Mouse (Mus musculus) heart, embryonic 16.5 days (tissue): ENCODE results near the gene Ano1. TPM values are rescaled to one million over a fixed set of nuclear protein-coding genes. Genes with fewer than 3 reads are reported as not detected.

Source experiments
- ATAC-seq: fragments of 200-750 bp; cut with Nextera tagmentation; replicated peaks from 2 replicates; pipeline ENCODE4 v1.8.0; 2017; ENCODE audit warnings: moderate number of reproducible peaks; ENCODE audit not compliant: insufficient read depth, low FRiP score; ENCODE audit errors: extremely low read depth
- H3K27ac ChIP-seq: fragments of 300-500 bp; sonication (generic); 2 replicates; pipeline ENCODE4 v1.5.1; 2014; ENCODE audit warnings: mild to moderate bottlenecking, low read length, control low read depth, moderate library complexity
- H3K27me3 ChIP-seq: fragments of 300-500 bp; sonication (generic); 2 replicates; pipeline ENCODE4 v1.6.1; 2014; ENCODE audit warnings: low read length, mixed read lengths; ENCODE audit not compliant: control insufficient read depth, insufficient read depth
- H3K36me3 ChIP-seq: fragments of 300-500 bp; sonication (generic); 2 replicates; pipeline ENCODE4 v1.6.1; 2014; ENCODE audit not compliant: control insufficient read depth, insufficient read depth
- H3K4me1 ChIP-seq: fragments of 300-500 bp; sonication (generic); 2 replicates; pipeline ENCODE4 v1.6.1; 2014; ENCODE audit warnings: low read length, mixed read lengths; ENCODE audit not compliant: control insufficient read depth, insufficient read depth
- H3K4me2 ChIP-seq: fragments of 300-500 bp; sonication (generic); 2 replicates; pipeline ENCODE4 v1.6.1; 2014; ENCODE audit warnings: low read depth, mild to moderate bottlenecking, control low read depth, low read length
- H3K4me3 ChIP-seq: fragments of 300-500 bp; sonication (generic); 2 replicates; pipeline ENCODE4 v1.5.1; 2014; ENCODE audit warnings: mild to moderate bottlenecking, control low read depth, low read length
- H3K9ac ChIP-seq: fragments of 300-500 bp; sonication (generic); 2 replicates; pipeline ENCODE4 v1.6.1; 2014; ENCODE audit warnings: low read length, control low read depth
- H3K9me3 ChIP-seq: fragments of 300-500 bp; sonication (generic); replicated peaks from 2 replicates; pipeline ENCODE4 v1.6.1; 2016; ENCODE audit warnings: low read length; ENCODE audit not compliant: control insufficient read depth
- WGBS: fragments of 180-500 bp; shearing (Covaris S2); extraction: QIAGEN DNeasy Blood & Tissue Kit; methylation state at CpG from one replicate; pipeline ENCODE4 v1.1.7; 2014; 5-methylcytosine and 5-hydroxymethylcytosine counted together
- polyA plus RNA-seq: library from polyadenylated mRNA; unstranded; fragments of >200 nt; fragmentation: Nextera tagmentation; extraction: Ambion mirVana; gene quantifications from 2 replicates; pipeline ENCODE4 v1.2.1, GENCODE M21; 2015

Ano1 gene
- polyA plus RNA-seq, 1 experiment from 2014 or later, result 7.3 TPM

- ATAC-seq, result no peak
- Histone ChIP-seq H3K4me1 (no peaks in the 10 kb centered on the region), H3K27me3 (no peaks in the 10 kb centered on the region), H3K4me2 (no peak overlapping the region), H3K4me3 (no peak overlapping the region), H3K27ac (no peak overlapping the region), H3K9me3 (no peaks in the 10 kb centered on the region), H3K9ac (no peak overlapping the region), H3K36me3 (no peaks in the 10 kb centered on the region)
- 27% methylated on average over 3 of the region's 3 CpGs for WGBS
Observed at GRCm38 (mm10) chr7:144562016-144562415, 189.8 kb downstream of the Ano1 start.

DNA sequence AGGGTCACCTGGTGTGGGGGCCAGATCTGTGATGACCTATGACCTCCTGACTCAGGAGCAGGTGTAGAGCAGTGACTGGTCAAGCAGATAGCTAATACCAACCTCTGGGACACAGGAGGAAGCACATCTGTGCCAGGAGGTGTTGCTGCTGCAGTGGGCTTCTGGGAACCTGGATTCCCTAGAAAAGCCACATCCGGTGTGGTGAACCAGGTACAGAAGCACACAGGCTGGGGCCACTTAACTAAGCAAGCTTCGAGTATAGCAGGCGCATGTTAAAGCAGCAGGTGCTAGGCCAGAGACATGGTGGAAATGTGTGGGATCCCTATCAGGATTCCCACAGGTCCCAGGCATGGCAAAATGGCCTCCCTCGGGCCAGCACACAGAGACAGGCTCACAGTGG, 191.2 kb downstream of the Ano1 start:
- Histone ChIP-seq H3K9me3 (no peaks in the 10 kb centered on the region), H3K27me3 (no peaks in the 10 kb centered on the region), H3K9ac (no peak overlapping the region), H3K4me3 (no peak overlapping the region), H3K36me3 (no peaks in the 10 kb centered on the region), H3K27ac (no peak overlapping the region), H3K4me2 (no peak overlapping the region), H3K4me1 (no peaks in the 10 kb centered on the region)
- peak; percentile 29; the same call in 1 of the 2 replicates for ATAC-seq
- 87% methylated on average over 4 of the region's 4 CpGs for WGBS

DNA sequence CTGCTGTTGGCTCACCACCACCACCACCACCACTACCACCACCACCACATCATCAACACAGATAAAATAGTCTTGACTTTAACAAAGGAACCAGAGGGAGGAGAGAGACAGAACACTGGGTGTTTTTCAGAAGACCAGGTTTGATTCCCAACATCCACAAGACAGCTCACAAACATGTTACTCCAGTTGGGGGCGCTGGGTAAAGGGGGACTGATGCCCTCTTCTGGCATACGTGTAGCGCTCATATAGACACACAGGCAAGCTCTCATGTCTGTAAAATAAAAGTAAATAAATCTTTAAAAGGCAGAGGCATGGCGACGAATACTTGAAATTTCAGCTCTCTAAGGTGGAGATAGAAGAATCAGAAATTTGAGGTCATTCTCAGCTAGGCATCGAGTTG, 193.2 kb downstream of the Ano1 start:
- no peak overlapping the region for H3K27ac ChIP-seq

DNA sequence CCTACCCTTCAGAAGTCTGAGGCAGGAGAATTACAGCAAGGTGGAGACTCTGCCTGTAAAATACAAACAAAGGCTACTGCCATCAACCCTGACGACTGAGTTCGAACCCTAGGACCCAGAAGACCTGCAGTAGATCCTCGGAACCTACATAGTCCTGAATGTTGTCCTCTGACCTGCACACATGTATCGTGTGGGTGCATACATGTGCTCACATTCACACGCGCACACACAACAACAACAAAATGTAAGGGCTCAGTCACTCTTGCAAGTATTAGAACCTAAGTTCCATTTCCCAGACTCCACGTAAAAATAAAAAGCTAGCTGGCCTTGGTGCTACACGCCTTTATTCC, 197.7 kb downstream of the Ano1 start:
- Histone ChIP-seq H3K27ac (no peak overlapping the region), H3K4me1 (peaks cover 16% of the 10 kb centered on the region), H3K4me2 (peak overlapping the region; percentile 94), H3K36me3 (peaks cover 29% of the 10 kb centered on the region), H3K9ac (peak overlapping the region; percentile 77), H3K9me3 (no peaks in the 10 kb centered on the region), H3K4me3 (peak overlapping the region; percentile 93), H3K27me3 (no peaks in the 10 kb centered on the region)
- 30% methylated on average over 8 of the region's 8 CpGs for WGBS
- peak; percentile 6; the same call in 1 of the 2 replicates for ATAC-seq

More for the DNA sequence above, 193.2 kb downstream of the Ano1 start:
- WGBS, result 54% methylated on average over 6 of the region's 6 CpGs
- H3K4me1 ChIP-seq, result no peaks in the 10 kb centered on the region; the same call in 1 of the 2 replicates
- no peak overlapping the region for H3K4me3 ChIP-seq
- no peak overlapping the region for H3K4me2 ChIP-seq
- H3K9ac ChIP-seq, result no peak overlapping the region
- H3K9me3 ChIP-seq, result no peaks in the 10 kb centered on the region
- H3K36me3 ChIP-seq, result no peaks in the 10 kb centered on the region
- no peak for ATAC-seq
- H3K27me3 ChIP-seq, result no peaks in the 10 kb centered on the region

- Histone ChIP-seq H3K36me3 (peaks cover 29% of the 10 kb centered on the region), H3K27me3 (no peaks in the 10 kb centered on the region), H3K9ac (peak within 1 kb of the TSS; percentile 98), H3K27ac (peak within 1 kb of the TSS; percentile 61), H3K4me1 (peaks cover 16% of the 10 kb centered on the region), H3K4me2 (peak within 1 kb of the TSS; percentile 94), H3K9me3 (no peaks in the 10 kb centered on the region), H3K4me3 (peak within 1 kb of the TSS; percentile 93)
- peak; percentile 97 for ATAC-seq
- WGBS, result under 1% methylated on average over 97 of the region's 97 CpGs
Observed at GRCm38 (mm10) chr7:144553237-144554122, 198.3 kb downstream of the Ano1 start, which contains the start of gene Ppfia1. TSS of gene Ppfia1 (minus strand) at chr7:144553729.

- Histone ChIP-seq H3K9me3 (no peaks in the 10 kb centered on the region), H3K4me3 (peak overlapping the region; percentile 93), H3K27ac (no peak overlapping the region), H3K27me3 (no peaks in the 10 kb centered on the region), H3K36me3 (peaks cover 29% of the 10 kb centered on the region), H3K9ac (peak overlapping the region; percentile 98), H3K4me1 (peaks cover 16% of the 10 kb centered on the region), H3K4me2 (peak overlapping the region; percentile 72)
- 84% methylated on average over 8 of the region's 8 CpGs for WGBS
- ATAC-seq, result no peak
Observed at GRCm38 (mm10) chr7:144552274-144552673, 199.5 kb downstream of the Ano1 start.

DNA sequence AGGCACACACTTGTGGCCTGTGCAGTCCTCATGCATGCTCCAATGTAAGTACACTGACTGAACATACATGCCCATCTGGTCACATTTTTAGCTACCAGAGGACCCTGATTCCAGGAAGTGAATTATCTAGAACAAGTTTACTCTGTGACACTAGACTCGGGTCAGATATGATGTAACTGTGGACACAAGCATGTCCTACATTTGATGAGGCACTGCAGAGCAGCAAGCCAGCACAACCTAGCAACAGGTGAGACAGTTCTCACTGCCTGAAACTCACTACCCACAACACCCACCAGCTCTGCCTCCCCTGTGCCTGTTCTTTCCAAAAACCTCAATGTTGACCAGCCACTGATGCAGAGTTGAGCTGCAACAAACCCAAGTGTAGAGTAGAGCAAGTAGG, 201.0 kb downstream of the Ano1 start:
- H3K27me3 ChIP-seq, result no peaks in the 10 kb centered on the region
- H3K9ac ChIP-seq, result no peak overlapping the region; the same call in 1 of the 2 replicates
- H3K9me3 ChIP-seq, result no peaks in the 10 kb centered on the region
- H3K4me1 ChIP-seq, result peaks cover 16% of the 10 kb centered on the region
- no peak overlapping the region for H3K4me2 ChIP-seq
- WGBS, result 48% methylated on average over 1 of the region's 1 CpGs
- no peak for ATAC-seq
- peaks cover 32% of the 10 kb centered on the region for H3K36me3 ChIP-seq
- H3K27ac ChIP-seq, result no peak overlapping the region
- no peak overlapping the region for H3K4me3 ChIP-seq

DNA sequence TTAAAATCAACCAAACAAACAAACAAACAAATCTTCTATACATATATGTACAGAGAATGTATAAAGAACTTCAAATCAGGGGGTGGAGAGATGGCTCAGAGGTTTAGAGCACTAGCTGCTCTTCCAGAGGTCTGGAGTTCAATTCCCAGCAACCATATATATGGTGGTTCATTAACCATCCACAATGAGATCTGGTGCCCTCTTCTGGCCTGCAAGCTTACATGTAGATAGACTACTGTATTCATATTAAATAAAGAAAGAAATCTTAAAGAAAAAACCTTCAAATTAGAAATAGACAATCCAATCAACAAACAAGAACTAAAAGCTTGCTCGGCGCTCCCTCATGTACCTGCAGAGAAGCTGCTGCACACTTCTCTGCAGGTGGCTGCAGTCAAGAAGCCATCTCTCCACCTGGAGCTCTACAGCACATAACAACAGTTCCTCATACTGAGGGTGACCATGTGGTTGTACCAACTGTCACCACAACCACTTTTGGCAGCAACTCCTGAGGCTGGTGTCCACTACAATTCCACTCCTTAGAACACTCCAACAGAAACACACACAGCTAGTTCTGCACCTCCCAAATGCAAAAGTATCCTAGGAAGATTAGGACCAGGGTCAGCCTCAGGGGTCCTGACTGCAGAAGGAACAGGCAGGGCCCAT, 201.7 kb downstream of the Ano1 start:
- Histone ChIP-seq H3K4me2 (no peak overlapping the region), H3K9me3 (no peaks in the 10 kb centered on the region), H3K36me3 (peaks cover 32% of the 10 kb centered on the region), H3K4me1 (peaks cover 23% of the 10 kb centered on the region), H3K27me3 (no peaks in the 10 kb centered on the region), H3K9ac (no peak overlapping the region), H3K4me3 (no peak overlapping the region), H3K27ac (no peak overlapping the region)
- ATAC-seq, result no peak
- 97% methylated on average over 2 of the region's 2 CpGs for WGBS

DNA sequence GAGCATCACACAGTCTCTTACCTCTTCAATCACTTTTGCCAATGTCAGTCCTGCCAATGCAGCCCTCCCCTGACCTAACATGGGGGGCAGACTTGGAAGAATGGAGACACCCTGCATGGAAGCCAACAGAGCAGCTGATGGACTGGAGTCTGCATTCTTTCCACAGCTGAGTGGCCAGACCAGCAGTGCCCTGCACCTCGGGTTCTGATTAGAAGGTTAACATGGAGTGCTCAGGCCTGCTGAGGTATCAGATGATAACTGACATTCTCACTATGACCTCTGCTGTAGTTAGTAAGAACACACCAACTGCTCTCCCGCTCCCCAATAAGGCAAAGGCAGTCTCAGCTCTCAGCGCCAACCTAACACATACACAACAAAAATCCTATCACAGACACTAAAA, 206.5 kb downstream of the Ano1 start:
- Histone ChIP-seq H3K9me3 (no peaks in the 10 kb centered on the region), H3K4me2 (0 out of 2 replicates have a peak overlapping the region, but pooled peaks have one; percentile 4), H3K27ac (peak overlapping the region; percentile 91), H3K4me3 (no peak overlapping the region), H3K9ac (peak overlapping the region; percentile 38; the same call in 1 of the 2 replicates), H3K27me3 (no peaks in the 10 kb centered on the region), H3K4me1 (peaks cover 7% of the 10 kb centered on the region; the same call in 1 of the 2 replicates), H3K36me3 (peaks cover 14% of the 10 kb centered on the region)
- ATAC-seq, result peak; percentile 89
- WGBS, result 40% methylated on average over 3 of the region's 3 CpGs
